Mouse (Mus musculus) kidney, embryonic 15.5 days (tissue): ENCODE data around the gene Cdr2l. TPM values are rescaled to one million over a fixed set of nuclear protein-coding genes. Genes with fewer than 3 reads are reported as not detected.

Experiments used
- ATAC-seq: fragments of 200-750 bp; cut with Nextera tagmentation; replicated peaks from 2 replicates; pipeline ENCODE4 v1.8.0; 2017; ENCODE audit warnings: moderate TSS enrichment; ENCODE audit not compliant: low FRiP score
- H3K27ac ChIP-seq: fragments of 300-500 bp; sonication (generic); 2 replicates; pipeline ENCODE4 v1.5.1; 2015; ENCODE audit warnings: mild to moderate bottlenecking, inconsistent platforms
- H3K27me3 ChIP-seq: fragments of 300-500 bp; sonication (generic); 2 replicates; pipeline ENCODE4 v1.6.1; 2015; ENCODE audit warnings: inconsistent platforms
- H3K36me3 ChIP-seq: fragments of 300-500 bp; sonication (generic); 2 replicates; pipeline ENCODE4 v1.6.1; 2015; ENCODE audit warnings: inconsistent platforms
- H3K4me1 ChIP-seq: fragments of 300-500 bp; sonication (generic); 2 replicates; pipeline ENCODE4 v1.6.1; 2015; ENCODE audit warnings: inconsistent platforms
- H3K4me2 ChIP-seq: fragments of 300-500 bp; sonication (generic); 2 replicates; pipeline ENCODE4 v1.6.1; 2015; ENCODE audit warnings: moderate library complexity, mild to moderate bottlenecking, inconsistent platforms
- H3K4me3 ChIP-seq: fragments of 300-500 bp; sonication (generic); replicated peaks from 2 replicates; pipeline ENCODE4 v1.5.1; 2015; ENCODE audit warnings: mild to moderate bottlenecking, inconsistent platforms
- H3K9ac ChIP-seq: fragments of 300-500 bp; sonication (generic); 2 replicates; pipeline ENCODE4 v1.6.1; 2015; ENCODE audit warnings: mild to moderate bottlenecking, inconsistent platforms
- H3K9me3 ChIP-seq: fragments of 300-500 bp; sonication (generic); replicated peaks from 2 replicates; pipeline ENCODE4 v1.6.1; 2016; ENCODE audit warnings: inconsistent platforms
- WGBS: fragments of 180-500 bp; shearing (Covaris S2); methylation state at CpG from one replicate; pipeline ENCODE4 v1.1.7; 2015; ENCODE audit warnings: mixed read lengths; 5-methylcytosine and 5-hydroxymethylcytosine counted together
- polyA plus RNA-seq: library from polyadenylated mRNA; unstranded; fragments of >200 nt; fragmentation: Nextera tagmentation; extraction: Ambion mirVana; gene quantifications from 2 replicates; pipeline ENCODE4 v1.2.1, GENCODE M21; 2015

The Cdr2l gene
- polyA plus RNA-seq, 1 experiment from 2014 or later: 10.7 TPM

DNA sequence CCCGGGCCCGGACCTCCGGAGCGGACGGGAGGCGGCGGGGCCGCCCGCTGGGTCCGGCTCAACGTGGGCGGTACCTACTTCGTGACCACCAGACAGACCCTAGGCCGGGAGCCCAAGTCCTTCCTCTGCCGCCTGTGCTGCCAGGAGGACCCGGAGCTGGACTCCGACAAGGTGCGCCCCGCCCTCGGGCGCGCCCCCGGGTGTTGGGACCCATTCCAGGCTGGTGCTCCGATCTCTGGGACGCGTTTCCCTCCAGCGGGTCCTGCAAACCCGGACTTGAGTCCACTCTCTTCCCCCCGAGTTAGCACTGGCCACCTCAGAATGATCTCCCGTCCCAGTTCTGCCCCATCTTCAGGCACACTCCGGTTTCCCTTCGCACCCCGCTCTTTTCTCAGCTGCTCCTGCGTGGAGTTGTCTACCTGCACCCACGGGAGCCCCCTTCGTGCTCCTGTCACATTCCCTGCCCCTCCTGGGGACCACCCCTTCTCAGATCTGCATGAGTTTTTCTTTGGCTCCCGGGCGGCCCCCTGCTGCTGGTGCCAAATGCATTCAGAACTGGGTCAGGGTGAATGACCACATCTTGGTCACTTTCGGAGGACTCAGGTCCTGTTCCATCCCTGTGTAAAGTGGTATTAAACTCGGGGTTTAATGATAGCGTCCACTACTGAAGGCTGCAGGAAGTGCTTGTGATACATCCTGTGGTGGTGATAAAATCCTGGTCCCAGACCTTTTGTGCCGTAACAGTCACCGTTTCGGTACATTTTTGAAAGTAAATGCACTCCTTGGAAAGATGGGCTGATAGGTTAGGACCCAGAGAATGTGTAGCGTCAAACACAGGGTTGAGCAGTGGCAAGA is 38.8 kb downstream of the Cdr2l start:
- peak overlapping the region; percentile 94 for H3K9ac ChIP-seq
- peaks cover 37% of the 10 kb centered on the region for H3K4me1 ChIP-seq
- H3K36me3 ChIP-seq: peaks cover 54% of the 10 kb centered on the region
- peak; percentile 77 for ATAC-seq
- H3K9me3 ChIP-seq: no peaks in the 10 kb centered on the region
- H3K4me2 ChIP-seq: peak overlapping the region; percentile 75
- H3K27ac ChIP-seq: peak overlapping the region; percentile 90
- peak overlapping the region; percentile 91 for H3K4me3 ChIP-seq
- under 1% methylated on average over 45 of the region's 45 CpGs for WGBS
- H3K27me3 ChIP-seq: no peaks in the 10 kb centered on the region

GRCm38 (mm10) chr11:115421328-115421727 is 39.6 kb downstream of the Cdr2l start:
- Histone ChIP-seq H3K9ac (peak overlapping the region; percentile 94; the same call in 1 of the 2 replicates), H3K27ac (no peak overlapping the region)

GRCm38 (mm10) chr11:115421972-115422371 is 40.3 kb downstream of the Cdr2l start:
- Histone ChIP-seq H3K9ac (no peak overlapping the region), H3K4me2 (no peak overlapping the region), H3K4me1 (peaks cover 34% of the 10 kb centered on the region), H3K27ac (no peak overlapping the region), H3K36me3 (peaks cover 54% of the 10 kb centered on the region), H3K4me3 (no peak overlapping the region), H3K27me3 (no peaks in the 10 kb centered on the region), H3K9me3 (no peaks in the 10 kb centered on the region)
- ATAC-seq: no peak
- WGBS: 94% methylated on average over 16 of the region's 16 CpGs

More at GRCm38 (mm10) chr11:115421328-115421727, 39.6 kb downstream of the Cdr2l start:
- WGBS: 52% methylated on average over 1 of the region's 1 CpGs
- Histone ChIP-seq H3K27me3 (no peaks in the 10 kb centered on the region), H3K4me1 (peaks cover 37% of the 10 kb centered on the region), H3K4me3 (peak overlapping the region; percentile 91), H3K36me3 (peaks cover 54% of the 10 kb centered on the region), H3K9me3 (no peaks in the 10 kb centered on the region), H3K4me2 (peak overlapping the region; percentile 75)
- ATAC-seq: no peak

GRCm38 (mm10) chr11:115423091-115423490 is 41.4 kb downstream of the Cdr2l start:
- H3K27ac ChIP-seq: no peak overlapping the region
- no peak overlapping the region for H3K4me2 ChIP-seq
- 81% methylated on average over 3 of the region's 3 CpGs for WGBS
- no peak overlapping the region for H3K4me3 ChIP-seq
- peaks cover 51% of the 10 kb centered on the region for H3K36me3 ChIP-seq
- ATAC-seq: no peak
- H3K9me3 ChIP-seq: no peaks in the 10 kb centered on the region
- no peaks in the 10 kb centered on the region for H3K27me3 ChIP-seq
- peaks cover 38% of the 10 kb centered on the region for H3K4me1 ChIP-seq
- H3K9ac ChIP-seq: no peak overlapping the region

DNA sequence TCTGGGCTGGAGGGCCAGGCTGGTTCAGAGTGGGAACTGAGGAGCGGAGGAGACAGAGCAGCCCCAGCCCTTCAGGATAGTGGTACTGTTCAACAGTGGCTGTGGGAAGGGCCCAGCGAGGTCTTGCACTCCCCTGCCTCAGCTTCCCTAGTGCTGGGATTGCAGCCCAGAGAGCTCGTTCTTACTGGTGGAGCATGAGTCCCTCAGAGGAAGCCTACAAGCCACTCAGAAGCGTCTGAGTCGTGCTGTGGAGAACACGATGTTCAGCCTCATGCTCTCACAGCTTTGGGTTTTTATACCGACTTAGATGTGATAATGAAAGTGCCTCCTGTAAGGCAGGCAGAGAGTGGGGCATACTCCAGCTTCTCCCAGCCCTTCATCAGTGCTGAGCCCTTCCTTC is 43.0 kb downstream of the Cdr2l start:
- H3K27ac ChIP-seq: no peak overlapping the region
- no peak for ATAC-seq
- peaks cover 63% of the 10 kb centered on the region for H3K36me3 ChIP-seq
- WGBS: 84% methylated on average over 7 of the region's 7 CpGs
- H3K4me2 ChIP-seq: no peak overlapping the region
- H3K9me3 ChIP-seq: no peaks in the 10 kb centered on the region
- no peak overlapping the region for H3K4me3 ChIP-seq
- H3K27me3 ChIP-seq: no peaks in the 10 kb centered on the region
- no peak overlapping the region for H3K9ac ChIP-seq
- peaks cover 29% of the 10 kb centered on the region for H3K4me1 ChIP-seq

DNA sequence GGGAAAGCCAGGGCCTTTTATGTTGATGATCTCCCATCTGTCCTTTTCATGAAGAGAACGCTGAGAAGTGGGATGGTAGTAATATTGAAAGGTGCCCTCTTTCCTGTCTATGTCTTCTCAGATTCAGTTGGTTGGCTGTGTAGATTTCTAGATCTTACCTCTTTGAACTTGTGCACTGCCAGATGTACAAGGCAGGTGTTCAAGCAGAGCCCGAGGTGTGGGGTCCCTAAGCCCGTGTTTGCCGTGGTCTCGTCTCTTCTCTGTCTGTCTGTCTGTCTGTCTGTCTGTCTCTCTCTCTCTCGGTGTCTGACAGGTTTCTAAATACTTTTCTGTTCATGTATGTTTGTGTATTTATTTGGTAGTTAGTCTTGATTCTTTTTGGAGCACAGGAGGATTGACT is 44.0 kb downstream of the Cdr2l start:
- Histone ChIP-seq H3K4me2 (no peak overlapping the region), H3K4me3 (no peak overlapping the region), H3K9ac (no peak overlapping the region), H3K4me1 (peaks cover 28% of the 10 kb centered on the region), H3K27me3 (no peaks in the 10 kb centered on the region), H3K36me3 (peaks cover 73% of the 10 kb centered on the region), H3K27ac (no peak overlapping the region), H3K9me3 (no peaks in the 10 kb centered on the region)
- 81% methylated on average over 6 of the region's 6 CpGs for WGBS
- no peak for ATAC-seq

- peak overlapping the region; percentile 32 for H3K4me2 ChIP-seq
- H3K9ac ChIP-seq: no peak overlapping the region; the same call in 1 of the 2 replicates
- peaks cover 89% of the 10 kb centered on the region for H3K36me3 ChIP-seq
- no peaks in the 10 kb centered on the region for H3K27me3 ChIP-seq
- H3K4me3 ChIP-seq: no peak overlapping the region
- H3K27ac ChIP-seq: peak overlapping the region; percentile 59
- H3K9me3 ChIP-seq: no peaks in the 10 kb centered on the region
- 39% methylated on average over 20 of the region's 20 CpGs for WGBS
- peak; percentile 63 for ATAC-seq
- H3K4me1 ChIP-seq: peaks cover 14% of the 10 kb centered on the region
Observed at GRCm38 (mm10) chr11:115427482-115428331, 46.0 kb downstream of the Cdr2l start.

DNA sequence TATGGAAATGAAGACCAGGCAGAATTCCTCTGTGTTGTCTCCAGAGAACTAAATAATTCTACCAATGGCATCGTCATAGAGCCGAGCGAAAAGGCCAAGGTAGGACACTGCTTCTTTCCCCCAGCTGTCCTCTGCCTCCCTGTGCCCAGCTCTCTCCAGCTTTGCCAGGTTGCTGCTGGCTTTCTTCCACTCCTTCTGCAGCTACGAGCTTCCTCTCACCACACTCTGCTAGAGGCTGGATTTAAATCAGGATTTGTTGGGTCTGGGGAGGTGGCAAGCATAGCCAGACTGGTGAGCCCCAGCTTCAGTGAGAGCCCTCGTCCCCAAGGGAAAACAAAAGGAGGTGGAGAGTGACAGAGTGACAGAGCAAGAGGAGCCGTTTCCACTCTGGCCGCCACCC is 47.6 kb downstream of the Cdr2l start:
- 89% methylated on average over 7 of the region's 7 CpGs for WGBS
- Histone ChIP-seq H3K36me3 (peaks cover 83% of the 10 kb centered on the region), H3K9ac (no peak overlapping the region), H3K27ac (no peak overlapping the region), H3K27me3 (no peaks in the 10 kb centered on the region), H3K4me2 (no peak overlapping the region), H3K9me3 (no peaks in the 10 kb centered on the region), H3K4me3 (no peak overlapping the region), H3K4me1 (peaks cover 14% of the 10 kb centered on the region)
- ATAC-seq: no peak

GRCm38 (mm10) chr11:115430561-115430960 is 48.8 kb downstream of the Cdr2l start:
- H3K27me3 ChIP-seq: no peaks in the 10 kb centered on the region
- peaks cover 71% of the 10 kb centered on the region for H3K36me3 ChIP-seq
- ATAC-seq: no peak
- peaks cover 24% of the 10 kb centered on the region for H3K4me1 ChIP-seq
- no peak overlapping the region for H3K9ac ChIP-seq
- no peak overlapping the region for H3K4me2 ChIP-seq
- WGBS: 88% methylated on average over 6 of the region's 6 CpGs
- no peak overlapping the region for H3K4me3 ChIP-seq
- H3K27ac ChIP-seq: no peak overlapping the region
- H3K9me3 ChIP-seq: no peaks in the 10 kb centered on the region

DNA sequence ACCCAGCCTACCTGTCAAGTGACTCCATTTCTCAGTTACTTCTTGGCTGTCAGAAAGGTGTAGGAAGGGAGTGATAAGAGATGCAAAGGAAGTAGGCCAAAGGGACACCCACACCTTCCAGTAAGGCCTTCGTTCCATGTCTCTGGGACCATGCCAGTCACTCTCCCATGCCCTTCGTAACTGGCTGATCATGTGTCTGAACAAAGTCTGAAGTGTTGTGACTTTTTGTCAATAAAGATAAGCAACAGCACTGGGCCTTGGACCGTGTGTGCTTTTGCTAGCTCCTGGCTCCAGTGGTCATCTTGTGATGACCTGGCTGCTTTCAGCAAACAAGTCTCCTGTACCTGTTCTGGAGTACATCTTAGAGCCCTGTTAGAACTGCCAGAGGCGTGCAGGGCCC is 51.1 kb downstream of the Cdr2l start:
- H3K4me1 ChIP-seq: peaks cover 27% of the 10 kb centered on the region
- no peak overlapping the region for H3K4me3 ChIP-seq
- peak overlapping the region; percentile 29 for H3K27ac ChIP-seq
- 85% methylated on average over 4 of the region's 4 CpGs for WGBS
- no peak overlapping the region for H3K9ac ChIP-seq
- H3K27me3 ChIP-seq: no peaks in the 10 kb centered on the region
- H3K9me3 ChIP-seq: no peaks in the 10 kb centered on the region
- no peak for ATAC-seq
- H3K36me3 ChIP-seq: peaks cover 50% of the 10 kb centered on the region
- H3K4me2 ChIP-seq: no peak overlapping the region

- Histone ChIP-seq H3K27me3 (no peaks in the 10 kb centered on the region), H3K36me3 (peaks cover 46% of the 10 kb centered on the region), H3K4me2 (no peak overlapping the region), H3K27ac (peak overlapping the region; percentile 29), H3K4me1 (peaks cover 22% of the 10 kb centered on the region), H3K9me3 (no peaks in the 10 kb centered on the region), H3K4me3 (no peak overlapping the region), H3K9ac (no peak overlapping the region)
- ATAC-seq: no peak
- 75% methylated on average over 6 of the region's 6 CpGs for WGBS
Observed at GRCm38 (mm10) chr11:115433342-115433741, 51.6 kb downstream of the Cdr2l start.
